Mouse (Mus musculus) heart, adult 2 months (tissue): Measurements from ENCODE around the gene Adcy9. TPM values are rescaled to one million over a fixed set of nuclear protein-coding genes. Genes with fewer than 3 reads are reported as not detected.

Source experiments
- DNase-seq, 2 experiments: peaks; one replicate each; pipeline ENCODE4 v3.0.0; 2021
- H3K27ac ChIP-seq: fragments of 200-600 bp; 2 replicates; pipeline ENCODE4 v1.8.1; 2022
- H3K27me3 ChIP-seq: fragments of 200-500 bp; 2 replicates; pipeline ENCODE4 v1.6.1; 2012; ENCODE audit warnings: mild to moderate bottlenecking, low read length, inconsistent platforms, mixed read lengths; ENCODE audit not compliant: control insufficient read depth, insufficient read depth
- H3K36me3 ChIP-seq: fragments of 200-500 bp; 2 replicates; pipeline ENCODE4 v1.6.1; 2012; ENCODE audit warnings: low read length, inconsistent platforms; ENCODE audit not compliant: control insufficient read depth, insufficient read depth
- H3K4me1 ChIP-seq: fragments of 200-500 bp; 2 replicates; pipeline ENCODE4 v1.6.1; 2011; ENCODE audit warnings: low read length; ENCODE audit not compliant: control insufficient read depth, insufficient read depth
- H3K4me3 ChIP-seq: fragments of 200-600 bp; 2 replicates; pipeline ENCODE4 v1.8.1; 2022
- H3K79me2 ChIP-seq: fragments of 200-500 bp; replicated peaks from 2 replicates; pipeline ENCODE4 v1.6.1; 2012; ENCODE audit warnings: mild to moderate bottlenecking, inconsistent platforms, low read length, moderate library complexity, mixed read lengths; ENCODE audit not compliant: control insufficient read depth, insufficient read depth
- H3K9ac ChIP-seq: fragments of 200-500 bp; 2 replicates; pipeline ENCODE4 v1.6.1; 2012; ENCODE audit warnings: low read depth, mild to moderate bottlenecking, control low read depth, inconsistent platforms, low read length, mixed read lengths
- CTCF ChIP-seq: fragments of 200-600 bp; IDR thresholded peaks from 2 replicates; pipeline ENCODE4 v1.8.1; 2022; ENCODE audit warnings: antibody characterized with exemption, mild to moderate bottlenecking, moderate library complexity
- EP300 ChIP-seq: fragments of 200-500 bp; IDR thresholded peaks from 2 replicates; pipeline ENCODE4 v1.6.1; 2011; ENCODE audit warnings: low read depth, low read length, control low read depth; ENCODE audit not compliant: insufficient read depth
- POLR2A ChIP-seq: fragments of 200-500 bp; IDR thresholded peaks from 2 replicates; pipeline ENCODE4 v1.6.1; 2011; ENCODE audit warnings: mild to moderate bottlenecking, low read depth, low read length, control low read depth; ENCODE audit not compliant: insufficient read depth
- WGBS: fragments of 180-500 bp; shearing (Covaris S2); methylation state at CpG from one replicate; pipeline ENCODE4 v1.1.7; 2018; 5-methylcytosine and 5-hydroxymethylcytosine counted together
- intact Hi-C: fragments of 180-260 bp; cut with DNase I; formaldehyde crosslinking; loops from one replicate; pipeline ENCODE4 v1.15.1; 2025
- polyA plus RNA-seq: library from polyadenylated mRNA; depleted of rRNA; stranded (reverse); fragments of >200 nt; gene quantifications from 2 replicates; pipeline ENCODE4 v1.2.3, GENCODE M21; 2012
- total RNA-seq, 2 experiments: library from RNA; stranded (reverse); gene quantifications; 2 replicates each; pipeline ENCODE4 v1.2.3; 2021

The Adcy9 gene
- total and polyA plus RNA-seq, 3 experiments: 11.1 to 26.3 (median 22.6) TPM

DNA sequence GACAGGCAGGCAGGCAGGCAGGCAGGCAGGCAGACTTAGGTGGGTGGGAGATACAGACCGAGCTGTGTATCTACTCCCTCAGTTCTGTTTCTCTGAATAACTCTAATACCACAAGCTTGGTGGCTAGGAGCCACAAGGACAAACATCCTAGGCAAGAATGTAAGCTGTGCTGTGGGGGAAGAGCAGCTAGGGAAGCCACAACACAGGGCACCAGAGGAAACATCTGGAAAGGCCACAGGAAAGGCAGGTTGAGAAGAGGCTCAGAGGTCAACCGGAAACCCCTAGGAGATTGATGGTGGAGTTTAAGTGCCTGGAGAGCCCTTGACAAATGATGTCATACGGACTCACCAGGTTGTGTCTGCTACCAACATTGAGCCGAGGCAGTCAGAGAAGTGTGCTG lies 16.4 kb upstream of the Adcy9 start:
- TF ChIP-seq CTCF (no peak), POLR2A (no peak), EP300 (no peak)
- H3K27me3 ChIP-seq: no peaks in the 10 kb centered on the region
- no peak overlapping the region for H3K9ac ChIP-seq
- intact Hi-C loops: no loop called here
- 47% methylated on average over 4 of the region's 4 CpGs for WGBS
- H3K4me1 ChIP-seq: no peaks in the 10 kb centered on the region
- no peak overlapping the region for H3K4me3 ChIP-seq
- no peak overlapping the region for H3K27ac ChIP-seq
- H3K36me3 ChIP-seq: no peaks in the 10 kb centered on the region
- H3K79me2 ChIP-seq: no peaks in the 10 kb centered on the region
- DNase-seq: no peak

- no peaks in the 10 kb centered on the region for H3K79me2 ChIP-seq
- WGBS: 73% methylated on average over 2 of the region's 2 CpGs
- DNase-seq: no peak
- H3K27me3 ChIP-seq: no peaks in the 10 kb centered on the region
- H3K4me1 ChIP-seq: no peaks in the 10 kb centered on the region
- no peak overlapping the region for H3K4me3 ChIP-seq
- intact Hi-C loops: no loop called here
- TF ChIP-seq CTCF: no peak
- no peak for TF ChIP-seq EP300
- TF ChIP-seq POLR2A: no peak
- H3K36me3 ChIP-seq: no peaks in the 10 kb centered on the region
- no peak overlapping the region for H3K27ac ChIP-seq
- H3K9ac ChIP-seq: no peak overlapping the region
Observed at GRCm38 (mm10) chr16:4435371-4435770, 15.1 kb upstream of the Adcy9 start.

DNA sequence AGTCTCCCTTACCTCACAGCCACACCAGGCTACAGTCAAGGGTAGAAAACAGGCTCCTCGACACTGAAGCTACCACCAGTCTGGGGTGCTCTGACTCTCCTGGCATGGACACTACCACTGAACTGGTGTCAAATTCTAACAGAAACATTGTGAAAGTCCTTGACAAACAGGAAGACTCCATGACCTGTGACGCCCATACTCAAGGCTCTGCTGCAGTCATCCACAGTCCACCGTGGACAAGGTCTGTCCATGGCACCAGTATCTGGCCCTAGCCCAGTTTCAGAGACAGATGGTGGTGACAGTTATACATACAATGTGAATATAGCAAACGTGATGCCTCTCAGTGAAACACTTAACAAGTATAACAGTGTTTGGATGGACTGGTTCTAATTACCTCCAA lies 11.5 kb upstream of the Adcy9 start:
- no peaks in the 10 kb centered on the region for H3K79me2 ChIP-seq
- intact Hi-C loops: no loop called here
- no peak for DNase-seq

DNA sequence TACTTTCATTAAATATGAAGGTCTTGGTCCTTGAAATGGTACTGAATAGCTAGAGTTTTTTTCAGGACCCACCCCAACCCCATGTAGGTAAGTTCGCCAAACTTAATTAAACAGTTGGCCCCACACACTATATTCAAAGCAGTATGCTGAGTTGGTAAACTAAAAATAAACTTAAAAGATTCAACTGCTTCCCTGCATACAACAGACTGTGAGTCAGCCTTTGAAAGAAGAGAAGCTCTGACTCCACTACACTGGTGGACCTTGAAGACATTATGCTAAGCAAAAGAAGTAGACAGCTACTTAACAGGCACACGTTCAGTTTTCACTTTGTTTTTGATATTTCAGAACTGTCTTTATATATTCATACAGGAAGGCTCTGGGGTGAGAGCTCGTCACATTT lies 10.7 kb upstream of the Adcy9 start:
- Histone ChIP-seq H3K27me3 (no peaks in the 10 kb centered on the region), H3K9ac (no peak overlapping the region), H3K27ac (no peak overlapping the region), H3K4me1 (no peaks in the 10 kb centered on the region), H3K4me3 (no peak overlapping the region), H3K36me3 (no peaks in the 10 kb centered on the region), H3K79me2 (no peaks in the 10 kb centered on the region)
- no peak for TF ChIP-seq CTCF
- TF ChIP-seq POLR2A: no peak
- no peak for TF ChIP-seq EP300
- intact Hi-C loops: no loop called here
- whole genome bisulfite sequencing: 76% methylated on average over 3 of the region's 3 CpGs
- DNase-seq: no peak

More for the DNA sequence above, 11.5 kb upstream of the Adcy9 start:
- H3K36me3 ChIP-seq: no peaks in the 10 kb centered on the region
- TF ChIP-seq CTCF (no peak), POLR2A (no peak), EP300 (no peak)
- 57% methylated on average over 4 of the region's 4 CpGs for whole genome bisulfite sequencing
- H3K9ac ChIP-seq: no peak overlapping the region
- no peak overlapping the region for H3K4me3 ChIP-seq
- H3K4me1 ChIP-seq: no peaks in the 10 kb centered on the region
- no peaks in the 10 kb centered on the region for H3K27me3 ChIP-seq
- no peak overlapping the region for H3K27ac ChIP-seq

DNA sequence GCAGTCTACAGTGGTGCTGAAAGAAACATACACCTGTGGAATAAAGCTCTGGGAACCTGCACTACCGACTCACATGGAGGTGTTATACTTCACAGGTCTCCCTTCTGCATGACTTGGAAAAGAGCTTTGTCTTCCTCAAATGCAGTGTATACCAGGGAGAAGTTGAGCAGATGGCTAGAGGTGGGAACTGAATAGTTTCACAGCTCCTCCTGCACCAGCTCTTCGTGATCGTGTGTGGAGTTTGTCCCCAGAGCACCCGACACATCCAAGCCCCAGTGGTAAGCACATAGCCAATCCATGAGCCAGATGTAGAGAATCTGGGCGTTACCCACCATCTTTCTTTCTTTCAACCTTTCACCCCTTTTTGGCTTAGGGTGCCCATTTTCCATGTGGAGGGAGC lies 9.9 kb upstream of the Adcy9 start:
- intact Hi-C loops: no loop called here
- Histone ChIP-seq H3K4me1 (no peaks in the 10 kb centered on the region), H3K27me3 (no peaks in the 10 kb centered on the region), H3K36me3 (no peaks in the 10 kb centered on the region), H3K27ac (no peak overlapping the region), H3K79me2 (no peaks in the 10 kb centered on the region), H3K9ac (no peak overlapping the region), H3K4me3 (no peak overlapping the region)
- no peak for DNase-seq
- WGBS: 74% methylated on average over 5 of the region's 5 CpGs
- TF ChIP-seq POLR2A: no peak
- TF ChIP-seq CTCF: no peak
- no peak for TF ChIP-seq EP300

DNA sequence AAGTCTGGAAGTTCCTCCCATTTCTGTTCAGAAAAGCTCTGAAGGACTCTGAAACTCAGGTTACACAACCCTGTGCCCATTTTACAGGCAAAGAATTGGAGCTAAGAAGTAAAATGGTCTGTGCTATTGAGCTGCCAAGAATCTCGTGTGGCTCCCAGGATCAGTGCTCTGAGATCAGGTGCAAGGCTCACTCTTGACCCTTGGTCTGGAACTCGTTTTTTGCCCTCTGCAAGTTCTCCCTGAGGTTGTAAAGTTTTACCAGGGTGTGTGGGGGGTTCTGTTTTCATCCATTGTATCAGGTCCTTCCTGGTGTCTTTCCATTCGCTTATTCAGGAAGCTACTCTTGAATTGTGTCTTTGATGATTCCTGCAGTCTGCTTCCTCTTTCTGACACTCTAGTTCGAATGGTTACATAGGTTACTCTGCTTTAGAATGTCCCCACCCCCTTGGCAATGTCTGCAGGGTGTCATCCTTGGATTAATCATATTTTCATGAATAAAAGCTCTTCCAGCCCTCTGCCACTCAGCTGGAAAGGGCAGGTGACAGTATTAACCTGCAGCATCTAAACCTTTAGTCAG lies 5.4 kb upstream of the Adcy9 start:
- intact Hi-C loops: no loop called here
- Histone ChIP-seq H3K79me2 (no peaks in the 10 kb centered on the region), H3K9ac (no peak overlapping the region), H3K4me3 (no peak overlapping the region), H3K4me1 (peaks cover under 1% of the 10 kb centered on the region; the same call in 1 of the 2 replicates), H3K27me3 (no peaks in the 10 kb centered on the region), H3K27ac (no peak overlapping the region), H3K36me3 (no peaks in the 10 kb centered on the region)
- no peak for TF ChIP-seq CTCF
- TF ChIP-seq EP300: no peak
- no peak for TF ChIP-seq POLR2A
- DNase-seq: no peak
- WGBS: 32% methylated on average over 4 of the region's 4 CpGs
